ENCODE assay signal across 8 mouse cellular contexts in genomic region chr2:30983024-30983423, GRCm38 (mm10). TPM values are rescaled to one million over a fixed set of nuclear protein-coding genes. Genes with fewer than 3 reads are reported as not detected.
DNase-seq lines count a peak whose midpoint lies in the region; ATAC-seq and TF ChIP-seq lines count a peak whose summit lies in the region.

No protein-coding gene starts in this region.

- no peak for TF ChIP-seq POLR2A in cortical plate, adult 2 months (IDR thresholded peaks at IDR 0.05; ENCODE audit: extremely low read depth, insufficient read depth, low read length)
- TF ChIP-seq POLR2A in myocyte (IDR thresholded peaks at IDR 0.05; ENCODE audit: insufficient read length, low read depth), result no peak

- no peak for ATAC-seq in hindbrain, postnatal 0 days

- H3K4me3 ChIP-seq in cortical plate, adult 2 months (ENCODE audit: insufficient read depth, low read length), result peak overlapping the region; percentile 69
- peak overlapping the region; percentile 84 for H3K4me3 ChIP-seq in hindbrain, postnatal 0 days (ENCODE audit: low read length)
- peak overlapping the region; percentile 66 for H3K4me3 ChIP-seq in myocyte

- H3K27me3 ChIP-seq in hindbrain, postnatal 0 days (ENCODE audit: insufficient read depth, low read length), result no peaks in the 10 kb centered on the region
- H3K27me3 ChIP-seq in myocyte (ENCODE audit: control insufficient read depth, insufficient read depth, insufficient read length), result no peaks in the 10 kb centered on the region

- no peak overlapping the region for H3K27ac ChIP-seq in cortical plate, adult 2 months (ENCODE audit: insufficient read depth, low read length)
- peak overlapping the region; percentile 65; the same call in 1 of the 2 replicates for H3K27ac ChIP-seq in hindbrain, postnatal 0 days

- DNase-seq in left cerebral cortex, postnatal 4 days, result peak; percentile 28
- no peak for DNase-seq in left cerebral cortex, postnatal 25 days (ENCODE audit: low spot score in 2 of 2)
- peak; percentile 25 for DNase-seq in hindbrain, postnatal 0 days (ENCODE audit: low spot score)
- DNase-seq in layer of hippocampus, adult 11-12 months (ENCODE audit: low spot score), result no peak
- DNase-seq in right cerebral cortex, adult 18-20 months, result no peak
- DNase-seq in spleen, adult 18-20 months, result no peak

- H3K4me2 ChIP-seq in hindbrain, postnatal 0 days (ENCODE audit: low read depth, low read length), result peak overlapping the region; percentile 62
- peak overlapping the region; percentile 88 for H3K4me2 ChIP-seq in myocyte (ENCODE audit: low read depth)

- H3K9me3 ChIP-seq in hindbrain, postnatal 0 days (ENCODE audit: low read length), result no peaks in the 10 kb centered on the region

- peak overlapping the region; percentile 8 for H3ac ChIP-seq in myocyte (ENCODE audit: control insufficient read depth, insufficient read length)

- TF ChIP-seq CTCF in cortical plate, adult 2 months (IDR thresholded peaks at IDR 0.05; ENCODE audit: extremely low read depth, insufficient read depth, low read length), result no peak
- TF ChIP-seq CTCF in hindbrain, postnatal 0 days (IDR thresholded peaks at IDR 0.05; ENCODE audit: low read depth), result no peak

- peak overlapping the region; percentile 54; the same call in 1 of the 2 replicates for H3K9ac ChIP-seq in hindbrain, postnatal 0 days (replicated peaks; ENCODE audit: low read length)

- H3K4me1 ChIP-seq in cortical plate, adult 2 months (ENCODE audit: control insufficient read depth, insufficient read depth, low read length), result peaks cover 2% of the 10 kb centered on the region; the same call in 1 of the 2 replicates
- no peaks in the 10 kb centered on the region for H3K4me1 ChIP-seq in hindbrain, postnatal 0 days (ENCODE audit: insufficient read depth, low read length)

- 41% methylated on average over 7 of the region's 7 CpGs for WGBS in hindbrain, postnatal 0 days

- H3K79me2 ChIP-seq in myocyte (ENCODE audit: control insufficient read depth, insufficient read depth), result peaks cover 28% of the 10 kb centered on the region

- intact Hi-C loops in left cerebral cortex, postnatal 4 days (cut with DNase I), result no loop called here
- intact Hi-C loops in left cerebral cortex, postnatal 25 days (cut with DNase I), result loop anchor here (5.0 kb wide), 1 partner anchor 159 kb away; the partner anchor contains the start of gene Fnbp1

- H3K36me3 ChIP-seq in hindbrain, postnatal 0 days (ENCODE audit: insufficient read depth, low read length), result peaks cover 14% of the 10 kb centered on the region
- H3K36me3 ChIP-seq in myocyte (ENCODE audit: control insufficient read depth, insufficient read depth), result peaks cover 4% of the 10 kb centered on the region

TF ChIP-seq in myocyte, 11 proteins besides CTCF, POLR2A, EP300 and RAD21:
- TF ChIP-seq MYOD1 (IDR thresholded peaks at IDR 0.05; ENCODE audit: control insufficient read depth in 1 of 3, insufficient read length in 2 of 3, low read depth in 2 of 3), result peak in 1 of 3 experiments; percentile 72
- TF ChIP-seq E2F4 (IDR thresholded peaks at IDR 0.05; ENCODE audit: insufficient read depth), result no peak
- no peak for TF ChIP-seq TCF12 (IDR thresholded peaks at IDR 0.05; ENCODE audit: insufficient read depth, poor library complexity, severe bottlenecking)
- no peak for TF ChIP-seq USF1 (IDR thresholded peaks at IDR 0.05; ENCODE audit: low read depth)
- no peak for TF ChIP-seq REST (IDR thresholded peaks at IDR 0.05; ENCODE audit: insufficient read depth, insufficient read length)
- peak; percentile 49 to 85 (median 49) for TF ChIP-seq MYOG (IDR thresholded peaks at IDR 0.05; ENCODE audit: control insufficient read depth in 1 of 3, insufficient read depth in 1 of 3, insufficient read length in 2 of 3, low read depth in 2 of 3)

RNA-seq across cellular contexts. Expression of gene Usp20, which starts 0.9 kb away (rescaled TPM):
- 10 to 100 TPM; 54.7 to 61.3 TPM for total RNA-seq in left cerebral cortex, postnatal 4 days (2021)
- 10 to 100 TPM; 66.2 to 72.1 TPM for total RNA-seq in left cerebral cortex, postnatal 25 days (2021)
- 50.6 and 53.1 TPM in 2 replicates for polyA plus RNA-seq in cortical plate, adult 2 months (2012; rRNA removed)
- total RNA-seq in hindbrain, postnatal 0 days (2014; rRNA removed), result 43.0 and 49.9 TPM in 2 replicates
- polyA plus RNA-seq in hindbrain, postnatal 0 days (2015; fragmentation: Nextera tagmentation; extraction: Ambion mirVana), result 30.4 and 32.0 TPM in 2 replicates
- polyA plus RNA-seq in myocyte (2012; fragmentation: generic; extraction: Trizol), result 38.5 TPM

RNA-seq across cellular contexts. Expression of gene BC005624, which starts 1.0 kb away (rescaled TPM):
- total RNA-seq in left cerebral cortex, postnatal 4 days (2021), result 10 to 100 TPM; 52.1 to 55.8 TPM
- total RNA-seq in left cerebral cortex, postnatal 25 days (2021), result 10 to 100 TPM; 60.8 to 63.3 TPM
- polyA plus RNA-seq in cortical plate, adult 2 months (2012; rRNA removed), result 113 and 117 TPM in 2 replicates
- 19.7 and 22.2 TPM in 2 replicates for total RNA-seq in hindbrain, postnatal 0 days (2014; rRNA removed)
- 84.8 and 89.5 TPM in 2 replicates for polyA plus RNA-seq in hindbrain, postnatal 0 days (2015; fragmentation: Nextera tagmentation; extraction: Ambion mirVana)
- 27.9 TPM for polyA plus RNA-seq in myocyte (2012; fragmentation: generic; extraction: Trizol)

RNA-seq across cellular contexts. Expression of gene Tor1a, which starts 15.3 kb away (rescaled TPM):
- 10 to 100 TPM; 44.7 to 48.7 TPM for total RNA-seq in left cerebral cortex, postnatal 4 days (2021)
- 10 to 100 TPM; 36.1 to 39.2 TPM for total RNA-seq in left cerebral cortex, postnatal 25 days (2021)
- 52.5 and 56.5 TPM in 2 replicates for polyA plus RNA-seq in cortical plate, adult 2 months (2012; rRNA removed)
- total RNA-seq in hindbrain, postnatal 0 days (2014; rRNA removed), result 62.4 and 64.0 TPM in 2 replicates
- 81.5 and 83.2 TPM in 2 replicates for polyA plus RNA-seq in hindbrain, postnatal 0 days (2015; fragmentation: Nextera tagmentation; extraction: Ambion mirVana)
- polyA plus RNA-seq in myocyte (2012; fragmentation: generic; extraction: Trizol), result 42.7 TPM

RNA-seq across cellular contexts. Expression of gene Tor1b, which starts 30.3 kb away (rescaled TPM):
- 10 to 100 TPM; 28.5 to 28.9 TPM for total RNA-seq in left cerebral cortex, postnatal 4 days (2021)
- 10 to 100 TPM; 31.7 to 32.8 TPM for total RNA-seq in left cerebral cortex, postnatal 25 days (2021)
- 35.9 and 39.1 TPM in 2 replicates for polyA plus RNA-seq in cortical plate, adult 2 months (2012; rRNA removed)
- total RNA-seq in hindbrain, postnatal 0 days (2014; rRNA removed), result 22.9 and 25.4 TPM in 2 replicates
- 18.7 and 20.4 TPM in 2 replicates for polyA plus RNA-seq in hindbrain, postnatal 0 days (2015; fragmentation: Nextera tagmentation; extraction: Ambion mirVana)
- polyA plus RNA-seq in myocyte (2012; fragmentation: generic; extraction: Trizol), result 27.1 TPM

RNA-seq across cellular contexts. Expression of gene Ptges, which starts 53.4 kb away (rescaled TPM):
- total RNA-seq in left cerebral cortex, postnatal 4 days (2021), result 1 to 10 TPM; 4.9 to 6.9 TPM
- 1 to 10 TPM; 4.5 to 5.1 TPM for total RNA-seq in left cerebral cortex, postnatal 25 days (2021)
- 6.3 and 7.2 TPM in 2 replicates for polyA plus RNA-seq in cortical plate, adult 2 months (2012; rRNA removed)
- 3.6 and 13.3 TPM in 2 replicates for total RNA-seq in hindbrain, postnatal 0 days (2014; rRNA removed)
- polyA plus RNA-seq in hindbrain, postnatal 0 days (2015; fragmentation: Nextera tagmentation; extraction: Ambion mirVana), result 8.4 and 9.0 TPM in 2 replicates
- 0.56 TPM for polyA plus RNA-seq in myocyte (2012; fragmentation: generic; extraction: Trizol)

Comparison
In these comparisons a context has a peak if more than half of its experiments do, and no peak if none do; other contexts are left out.
1. DNase-seq: peak in left cerebral cortex, postnatal 4 days (single experiment) and hindbrain, postnatal 0 days (single experiment); none in left cerebral cortex, postnatal 25 days (0 of 2), layer of hippocampus, adult 11-12 months (single experiment), right cerebral cortex, adult 18-20 months (single experiment) and spleen, adult 18-20 months (0 of 2).
2. Peak in every context shown above with its lines, with median percentiles within 50 percentile points of each other: H3K4me3 ChIP-seq.